Mouse (Mus musculus) lung, adult 2 months (tissue): Measurements from ENCODE around the gene Naa38. TPM values are rescaled to one million over a fixed set of nuclear protein-coding genes. Genes with fewer than 3 reads are reported as not detected.
A peak's percentile ranks its signal among the peaks of the same experiment; 100 is the strongest.
"Not testable (repeated sequence)": the region's sequence is repeated elsewhere in the genome, so short reads cannot be mapped to it uniquely, and the experiment has no call there.

Experiments used
- DNase-seq: peaks from one replicate; pipeline ENCODE4 v3.0.0; 2022
- H3K4me1 ChIP-seq: fragments of 200-500 bp; 2 replicates; pipeline ENCODE4 v1.6.1; 2011; ENCODE audit warnings: low read length; ENCODE audit not compliant: control insufficient read depth, insufficient read depth
- H3K4me3 ChIP-seq: fragments of 200-500 bp; replicated peaks from 2 replicates; pipeline ENCODE3; 2011; ENCODE audit warnings: low read depth, mild to moderate bottlenecking, control low read depth, low read length; ENCODE audit errors: extremely low read depth
- CTCF ChIP-seq: fragments of 200-500 bp; IDR thresholded peaks from 2 replicates; pipeline ENCODE4 v1.5.1; 2011; ENCODE audit warnings: mild to moderate bottlenecking, low read length, control low read depth; ENCODE audit not compliant: insufficient read depth
- POLR2A ChIP-seq: fragments of 200-500 bp; IDR thresholded peaks from 2 replicates; pipeline ENCODE4 v1.6.1; 2011; ENCODE audit warnings: low read depth, mild to moderate bottlenecking, control low read depth, low read length, borderline replicate concordance; ENCODE audit errors: extremely low read depth
- WGBS: fragments of 180-500 bp; shearing (Covaris S2); methylation state at CpG from one replicate; pipeline ENCODE4 v1.1.7; 2018; 5-methylcytosine and 5-hydroxymethylcytosine counted together
- polyA plus RNA-seq: library from polyadenylated mRNA; depleted of rRNA; stranded (reverse); fragments of >200 nt; gene quantifications from 2 replicates; pipeline ENCODE4 v1.2.3, GENCODE M21; 2012

The Naa38 gene
- polyA plus RNA-seq, 1 experiment, result 129 TPM

DNA sequence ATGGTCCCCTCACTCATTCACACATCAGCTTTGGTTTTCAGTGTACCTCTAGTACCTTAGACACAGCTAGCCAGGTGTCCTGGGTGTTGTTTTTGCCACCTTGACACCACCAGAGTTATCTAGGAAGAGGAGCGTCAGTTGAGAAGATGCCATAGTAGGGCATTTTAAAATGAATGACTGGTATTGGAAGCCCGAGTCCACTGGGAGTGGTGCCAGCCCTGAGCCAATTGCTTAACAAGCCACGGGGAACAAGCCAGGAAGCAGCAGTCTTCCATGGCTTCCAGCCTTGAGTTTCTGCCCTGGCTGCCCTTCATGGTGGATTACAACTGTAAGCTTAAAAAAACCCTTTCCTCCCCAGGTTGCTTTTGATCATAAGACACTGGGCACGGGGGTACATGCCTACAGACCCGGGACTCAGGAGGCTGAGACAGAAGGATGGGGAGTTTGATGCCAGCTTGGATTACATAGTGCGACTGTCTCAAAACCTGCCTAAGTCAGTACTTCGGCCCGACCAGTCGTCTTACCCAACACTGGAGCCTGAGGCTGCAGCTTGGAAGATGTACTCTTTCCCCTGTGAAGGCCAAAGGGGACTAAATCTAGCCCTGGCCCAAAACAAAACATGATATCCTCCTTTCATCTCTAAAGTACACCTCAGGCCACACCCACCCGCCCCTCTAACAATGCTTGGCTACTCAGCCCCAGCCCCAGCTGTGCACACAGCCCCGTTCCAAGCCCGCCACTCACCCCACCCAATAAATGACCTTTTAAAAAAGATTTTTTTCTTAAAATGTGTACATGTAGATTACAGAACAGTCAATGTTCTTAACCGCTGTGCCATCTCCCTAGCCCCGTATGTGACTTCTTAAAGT, 5.5 kb upstream of the Naa38 start:
- no peak for TF ChIP-seq CTCF
- TF ChIP-seq POLR2A, result no peak
- H3K4me1 ChIP-seq, result 0 out of 2 replicates have a peak, but pooled peaks cover 3% of the 10 kb centered on the region
- DNase-seq, result peak; percentile 17
- H3K4me3 ChIP-seq, result no peak overlapping the region
- 52% methylated on average over 14 of the region's 14 CpGs for WGBS

DNA sequence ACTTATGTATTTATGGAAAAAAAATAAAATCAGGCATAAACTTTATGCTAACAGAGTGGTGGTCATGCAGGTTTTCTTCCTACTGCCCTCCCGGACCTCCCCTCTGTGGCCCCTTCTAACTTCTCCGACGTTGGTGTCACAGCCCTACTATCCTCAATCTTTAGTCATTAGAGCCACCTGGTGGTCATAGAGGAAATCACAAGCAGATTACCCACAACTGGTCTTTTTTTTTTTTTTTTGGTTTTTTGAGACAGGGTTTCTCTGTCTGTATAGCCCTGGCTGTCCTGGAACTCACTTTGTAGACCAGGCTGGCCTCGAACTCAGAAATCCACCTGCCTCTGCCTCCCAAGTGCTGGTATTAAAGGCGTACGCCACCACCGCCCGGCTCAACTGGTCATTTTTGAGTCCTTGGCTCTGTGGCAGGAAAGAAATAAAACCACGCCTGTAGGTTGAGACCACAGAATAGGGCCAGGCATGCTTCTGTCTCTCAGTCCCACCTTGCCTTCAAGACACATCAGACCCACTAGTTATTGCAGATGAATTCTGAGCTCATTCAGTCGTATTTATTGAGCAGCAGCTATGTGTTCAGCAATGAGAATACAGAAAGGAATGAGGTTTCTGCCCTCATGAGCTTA, 4.8 kb upstream of the Naa38 start:
- 0 out of 2 replicates have a peak, but pooled peaks cover 3% of the 10 kb centered on the region for H3K4me1 ChIP-seq
- H3K4me3 ChIP-seq, result no peak overlapping the region
- DNase-seq, result peak; percentile 54
- 50% methylated on average over 10 of the region's 10 CpGs for WGBS
- TF ChIP-seq POLR2A, result no peak
- TF ChIP-seq CTCF, result no peak

DNA sequence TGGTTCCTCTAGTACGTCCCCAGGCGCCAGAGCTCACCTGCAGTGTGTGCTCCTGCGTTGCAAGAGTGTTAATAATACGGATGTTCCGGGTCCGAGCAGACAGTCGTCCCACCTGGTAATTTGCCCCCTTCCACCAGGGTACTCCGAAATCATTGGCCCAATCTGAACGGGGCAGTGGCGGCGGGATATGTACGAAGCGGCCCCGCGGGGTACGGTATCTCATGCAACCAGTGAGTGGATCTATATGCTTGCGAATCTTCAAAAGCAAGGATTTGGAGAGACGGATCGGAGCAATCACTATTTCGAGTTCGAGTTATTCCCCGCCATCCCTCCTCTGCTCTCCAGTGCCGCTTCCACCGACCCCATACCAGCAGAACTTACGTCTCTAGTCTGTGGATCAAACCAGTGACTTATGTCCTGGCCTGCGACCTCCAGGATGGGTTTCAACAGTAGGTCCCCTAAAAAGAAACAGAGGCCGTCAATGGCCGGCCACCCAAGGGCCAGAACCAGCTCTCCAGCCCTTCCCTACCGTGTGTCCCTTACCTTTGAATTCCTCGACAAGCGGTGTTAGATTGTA, 608 bp upstream of the Naa38 start:
- H3K4me3 ChIP-seq, result peak overlapping the region; percentile 64
- WGBS, result 1% methylated on average over 31 of the region's 31 CpGs
- not testable (repeated sequence) for H3K4me1 ChIP-seq, DNase-seq

GRCm38 (mm10) chr11:69395634-69396373, 517 bp downstream of the Naa38 start:
- WGBS, result under 1% methylated on average over 48 of the region's 48 CpGs
- Histone ChIP-seq H3K4me3 (peak overlapping the region; percentile 100), H3K4me1 (0 out of 2 replicates have a peak, but pooled peaks cover 3% of the 10 kb centered on the region)
- TF ChIP-seq CTCF (no peak), POLR2A (peak; percentile 88; the same call in 1 of the 2 replicates)
- peak; percentile 96 for DNase-seq

DNA sequence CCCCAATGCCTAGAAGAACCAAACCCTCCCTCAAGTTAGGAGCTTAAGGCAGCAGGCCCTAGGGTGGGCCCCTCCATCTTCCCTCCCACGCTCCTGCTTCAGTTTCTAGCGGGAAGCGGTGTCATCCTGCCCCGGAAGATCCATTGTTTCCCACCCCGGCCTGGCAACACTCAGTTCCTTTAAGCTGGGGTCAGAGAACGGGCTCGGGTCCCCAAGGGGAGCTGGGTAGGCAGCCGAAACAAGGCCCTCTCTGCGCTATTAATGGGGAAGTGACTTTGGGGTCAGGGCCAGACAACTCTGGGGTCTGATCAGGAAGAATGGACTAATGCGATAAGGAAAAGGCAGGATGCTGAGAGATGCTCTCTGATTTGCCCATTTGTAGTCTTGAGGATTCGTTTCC, 1.5 kb downstream of the Naa38 start:
- Histone ChIP-seq H3K4me1 (peaks cover 6% of the 10 kb centered on the region), H3K4me3 (peak overlapping the region; percentile 100)
- peak; percentile 43 for DNase-seq
- no peak for TF ChIP-seq CTCF
- TF ChIP-seq POLR2A, result peak; percentile 52; the same call in 1 of the 2 replicates
- 20% methylated on average over 11 of the region's 11 CpGs for WGBS

- peaks cover 6% of the 10 kb centered on the region for H3K4me1 ChIP-seq
- DNase-seq, result no peak
- WGBS, result 23% methylated on average over 24 of the region's 24 CpGs
- TF ChIP-seq POLR2A (no peak), CTCF (no peak)
- peak overlapping the region; percentile 57 for H3K4me3 ChIP-seq
These were observed 2.3 kb downstream of the Naa38 start for GRCm38 (mm10) chr11:69397581-69398057.

DNA sequence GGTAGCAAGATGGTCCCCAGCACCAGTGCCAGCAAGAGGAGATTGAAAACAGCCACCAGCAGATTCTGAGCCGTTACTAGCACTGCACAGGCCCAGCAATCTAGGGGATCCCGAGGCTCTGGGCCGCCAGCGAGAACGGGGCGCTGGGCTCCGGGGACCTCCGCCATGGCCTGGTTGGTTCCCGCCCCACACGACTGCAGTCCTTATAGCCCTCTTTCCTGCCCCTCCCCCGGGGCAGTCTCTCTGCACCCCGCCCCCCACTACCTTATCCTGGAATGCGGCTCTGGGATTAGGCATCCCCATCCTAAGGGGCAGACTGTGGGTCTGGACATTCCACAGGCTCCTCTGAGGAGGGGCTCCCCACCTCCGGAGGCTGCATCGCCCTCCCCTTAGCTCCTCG, 2.8 kb downstream of the Naa38 start, which contains the start of gene Tmem88:
Gene Tmem88 (minus strand): TSS at position 176 of the 400 bp plus-strand sequence.
- peak; percentile 68; the same call in 1 of the 2 replicates for TF ChIP-seq POLR2A
- no peak for TF ChIP-seq CTCF
- Histone ChIP-seq H3K4me3 (peak within 1 kb of the TSS; percentile 57), H3K4me1 (peaks cover 6% of the 10 kb centered on the region)
- peak; percentile 38 for DNase-seq
- 27% methylated on average over 16 of the region's 16 CpGs for WGBS

DNA sequence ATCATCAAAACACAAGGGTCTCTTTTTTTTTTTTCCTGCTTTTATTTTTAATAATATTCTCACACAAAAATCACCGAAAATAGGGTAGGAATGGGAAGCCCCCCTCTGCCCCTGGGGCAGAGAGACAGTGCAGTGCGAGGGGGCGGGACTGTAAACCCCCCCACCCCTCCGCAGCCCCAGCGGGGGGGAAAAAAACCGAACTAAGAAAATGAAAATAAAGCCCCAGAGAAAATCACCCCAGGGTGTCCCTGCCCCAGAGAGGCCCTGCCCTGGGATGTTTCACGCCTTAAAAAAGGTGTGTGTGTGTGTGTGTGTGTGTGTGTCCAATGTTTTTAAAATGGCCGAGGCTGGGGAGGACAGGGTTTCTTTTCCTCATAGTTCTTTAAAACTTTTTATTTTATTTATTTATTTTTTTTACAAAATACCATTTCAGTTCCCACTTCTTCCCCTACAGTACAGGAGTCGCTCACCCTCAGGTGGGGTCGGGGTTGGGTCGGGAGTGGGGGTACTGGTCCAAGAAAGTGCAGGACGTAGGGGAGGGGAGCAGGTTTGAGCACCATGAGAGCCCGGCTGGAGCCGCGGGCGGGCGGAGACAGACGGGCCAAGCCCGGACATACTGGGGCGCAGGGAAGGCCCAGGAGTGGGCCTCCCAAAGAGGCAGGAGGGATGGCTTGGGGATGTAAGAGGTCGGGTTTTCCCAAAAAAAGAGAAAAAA, 3.4 kb downstream of the Naa38 start:
- Histone ChIP-seq H3K4me3 (no peak overlapping the region), H3K4me1 (peaks cover 6% of the 10 kb centered on the region)
- no peak for DNase-seq
- TF ChIP-seq POLR2A (no peak), CTCF (no peak)
- WGBS, result 51% methylated on average over 21 of the region's 21 CpGs
